Mouse (Mus musculus) heart, postnatal 4 days (tissue): ENCODE results near the gene Nuak2. TPM values are rescaled to one million over a fixed set of nuclear protein-coding genes. Genes with fewer than 3 reads are reported as not detected.

Experiments
- DNase-seq: peaks from one replicate; pipeline ENCODE4 v3.0.0; 2021
- total RNA-seq, 2 experiments: library from RNA; stranded (reverse); gene quantifications; 2 replicates each; pipeline ENCODE4 v1.2.3; 2021

Nuak2 gene
- total RNA-seq, 2 experiments from 2014 or later: 5.3 to 5.8 TPM

- DNase-seq: peak; percentile 43
Observed at GRCm38 (mm10) chr1:132298801-132299464, 17.0 kb upstream of the Nuak2 start.

GRCm38 (mm10) chr1:132299744-132300143, 16.2 kb upstream of the Nuak2 start:
- no peak for DNase-seq

- DNase-seq: no peak
Observed at GRCm38 (mm10) chr1:132301242-132301641, 14.7 kb upstream of the Nuak2 start.

GRCm38 (mm10) chr1:132302341-132302866, 13.5 kb upstream of the Nuak2 start:
- no peak for DNase-seq

GRCm38 (mm10) chr1:132304618-132305214, 11.2 kb upstream of the Nuak2 start:
- DNase-seq: no peak

- DNase-seq: peak; percentile 68
Observed at GRCm38 (mm10) chr1:132306160-132306559, 9.8 kb upstream of the Nuak2 start.

GRCm38 (mm10) chr1:132306808-132307207, 9.1 kb upstream of the Nuak2 start:
- no peak for DNase-seq

- no peak for DNase-seq
Observed at GRCm38 (mm10) chr1:132307962-132308361, 8.0 kb upstream of the Nuak2 start.

GRCm38 (mm10) chr1:132308674-132309073, 7.3 kb upstream of the Nuak2 start:
- DNase-seq: no peak

GRCm38 (mm10) chr1:132310754-132311153, 5.2 kb upstream of the Nuak2 start:
- no peak for DNase-seq

GRCm38 (mm10) chr1:132311174-132311859, 4.6 kb upstream of the Nuak2 start:
- DNase-seq: no peak

- DNase-seq: no peak
Observed at GRCm38 (mm10) chr1:132312043-132312442, 3.9 kb upstream of the Nuak2 start.

GRCm38 (mm10) chr1:132312703-132313102, 3.2 kb upstream of the Nuak2 start:
- peak; percentile 74 for DNase-seq

GRCm38 (mm10) chr1:132316625-132316994, 684 bp downstream of the Nuak2 start:
- no peak for DNase-seq

- DNase-seq: no peak
Observed at GRCm38 (mm10) chr1:132317413-132317812, 1.5 kb downstream of the Nuak2 start.

GRCm38 (mm10) chr1:132317894-132318863, 2.3 kb downstream of the Nuak2 start:
- DNase-seq: no peak

- DNase-seq: peak; percentile 56
Observed at GRCm38 (mm10) chr1:132319242-132319641, 3.3 kb downstream of the Nuak2 start.

GRCm38 (mm10) chr1:132321821-132322580, 6.1 kb downstream of the Nuak2 start:
- DNase-seq: no peak

- peak; percentile 38 for DNase-seq
Observed at GRCm38 (mm10) chr1:132322711-132323542, 7.0 kb downstream of the Nuak2 start.

GRCm38 (mm10) chr1:132326777-132327176, 10.9 kb downstream of the Nuak2 start:
- DNase-seq: no peak

- DNase-seq: no peak
Observed at GRCm38 (mm10) chr1:132327477-132327876, 11.6 kb downstream of the Nuak2 start.
